Mouse (Mus musculus) neural tube, embryonic 11.5 days (tissue): Measurements from ENCODE around the gene Atp6v0d1. TPM values are rescaled to one million over a fixed set of nuclear protein-coding genes. Genes with fewer than 3 reads are reported as not detected.

Experiments used
- ATAC-seq: fragments of 200-750 bp; cut with Nextera tagmentation; 2 replicates; pipeline ENCODE4 v1.8.0; 2017; ENCODE audit warnings: moderate number of reproducible peaks, mild to moderate bottlenecking, moderate TSS enrichment, moderate library complexity; ENCODE audit not compliant: insufficient read depth, low FRiP score, low TSS enrichment
- DNase-seq: peaks from one replicate; pipeline ENCODE4 v3.0.0-alpha.2; 2015; ENCODE audit warnings: low spot score
- H3K27ac ChIP-seq: fragments of 300-500 bp; sonication (generic); 2 replicates; pipeline ENCODE4 v1.5.1; 2014; ENCODE audit warnings: low read depth, mild to moderate bottlenecking, low read length
- H3K27me3 ChIP-seq: fragments of 300-500 bp; sonication (generic); 2 replicates; pipeline ENCODE4 v1.6.1; 2014; ENCODE audit warnings: mild to moderate bottlenecking, low read length, mixed read lengths; ENCODE audit not compliant: control insufficient read depth, insufficient read depth
- H3K36me3 ChIP-seq: fragments of 300-500 bp; sonication (generic); 2 replicates; pipeline ENCODE4 v1.6.1; 2014; ENCODE audit warnings: mild to moderate bottlenecking, low read length, moderate library complexity, mixed read lengths; ENCODE audit not compliant: control insufficient read depth, insufficient read depth
- H3K4me1 ChIP-seq: fragments of 300-500 bp; sonication (generic); 2 replicates; pipeline ENCODE4 v1.6.1; 2014; ENCODE audit warnings: low read length, mixed read lengths; ENCODE audit not compliant: control insufficient read depth, insufficient read depth
- H3K4me2 ChIP-seq: fragments of 300-500 bp; sonication (generic); 2 replicates; pipeline ENCODE4 v1.6.1; 2014; ENCODE audit warnings: low read depth, mild to moderate bottlenecking, moderate library complexity
- H3K4me3 ChIP-seq: fragments of 300-500 bp; sonication (generic); 2 replicates; pipeline ENCODE4 v1.5.1; 2014; ENCODE audit warnings: low read depth, low read length
- H3K9ac ChIP-seq: fragments of 300-500 bp; sonication (generic); 2 replicates; pipeline ENCODE4 v1.6.1; 2014; ENCODE audit warnings: mild to moderate bottlenecking, low read length
- H3K9me3 ChIP-seq: fragments of 300-500 bp; sonication (generic); 2 replicates; pipeline ENCODE4 v1.6.1; 2016; ENCODE audit warnings: low read length; ENCODE audit not compliant: control insufficient read depth
- WGBS: fragments of 180-500 bp; shearing (Covaris S2); extraction: QIAGEN DNeasy Blood & Tissue Kit; methylation state at CpG from one replicate; pipeline ENCODE4 v1.1.7; 2014; 5-methylcytosine and 5-hydroxymethylcytosine counted together
- polyA plus RNA-seq: library from polyadenylated mRNA; unstranded; fragments of >200 nt; fragmentation: Nextera tagmentation; extraction: Ambion mirVana; gene quantifications from 2 replicates; pipeline ENCODE4 v1.2.1, GENCODE M21; 2014

Gene Atp6v0d1
- polyA plus RNA-seq, 1 experiment from 2014 or later: 148 TPM

DNA sequence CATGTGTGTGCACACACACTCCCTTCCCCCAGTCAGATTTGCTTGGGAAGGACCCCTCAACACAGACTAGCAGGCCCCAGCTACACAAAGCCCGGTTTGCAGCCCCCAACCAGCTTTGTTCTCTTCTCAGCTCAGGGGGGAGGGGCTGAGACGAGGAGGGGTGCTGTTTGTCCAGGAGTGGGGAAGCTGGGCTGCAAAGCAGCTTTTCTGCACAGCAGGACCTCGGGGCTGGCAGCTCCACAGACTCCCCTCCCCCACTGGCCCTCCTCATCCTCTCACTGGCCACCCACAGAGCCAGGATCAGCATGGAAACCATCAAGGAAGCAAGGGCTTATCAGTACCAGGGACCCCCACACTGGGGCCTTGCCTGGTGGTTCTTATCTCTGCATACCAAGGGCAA, 44.8 kb downstream of the Atp6v0d1 start:
- H3K36me3 ChIP-seq: peaks cover 4% of the 10 kb centered on the region; the same call in 1 of the 2 replicates
- no peaks in the 10 kb centered on the region for H3K9me3 ChIP-seq
- peaks cover 36% of the 10 kb centered on the region for H3K4me1 ChIP-seq
- H3K9ac ChIP-seq: peak overlapping the region; percentile 14
- H3K27ac ChIP-seq: peak overlapping the region; percentile 5; the same call in 1 of the 2 replicates
- no peak overlapping the region for H3K4me3 ChIP-seq
- DNase-seq (peak; percentile 46), ATAC-seq (no peak; the same call in 1 of the 2 replicates)
- peak overlapping the region; percentile 8 for H3K4me2 ChIP-seq
- 0% methylated on average over 3 of the region's 3 CpGs for WGBS
- 0 out of 2 replicates have a peak, but pooled peaks cover 4% of the 10 kb centered on the region for H3K27me3 ChIP-seq

DNA sequence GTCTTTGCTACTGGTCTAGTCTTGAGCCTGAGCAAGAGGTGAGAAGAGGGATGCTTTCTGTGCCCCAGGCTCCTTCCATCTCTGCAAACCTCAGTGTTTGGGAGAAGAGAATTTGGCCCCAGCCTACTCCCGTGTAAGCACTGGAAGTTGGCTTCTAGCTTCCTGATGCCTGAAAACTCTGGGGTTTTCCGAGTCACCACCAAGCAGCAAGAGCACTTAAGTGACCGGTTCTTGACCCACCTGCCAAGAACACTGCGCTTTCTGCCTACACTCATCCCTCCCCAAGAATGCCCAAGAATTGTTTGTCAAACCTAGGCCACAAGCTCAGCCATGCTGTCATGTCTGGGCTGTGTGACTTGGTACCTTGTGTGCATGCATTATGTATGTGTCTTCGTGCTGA, 45.3 kb downstream of the Atp6v0d1 start:
- WGBS: 30% methylated on average over 5 of the region's 5 CpGs
- peak overlapping the region; percentile 5; the same call in 1 of the 2 replicates for H3K27ac ChIP-seq
- H3K4me3 ChIP-seq: 0 out of 2 replicates have a peak overlapping the region, but pooled peaks have one; percentile 65
- H3K4me2 ChIP-seq: peak overlapping the region; percentile 91
- peaks cover 36% of the 10 kb centered on the region for H3K4me1 ChIP-seq
- ATAC-seq (no peak), DNase-seq (peak; percentile 50)
- peak overlapping the region; percentile 14 for H3K9ac ChIP-seq
- H3K27me3 ChIP-seq: 0 out of 2 replicates have a peak, but pooled peaks cover 4% of the 10 kb centered on the region
- H3K36me3 ChIP-seq: peaks cover 4% of the 10 kb centered on the region; the same call in 1 of the 2 replicates
- H3K9me3 ChIP-seq: no peaks in the 10 kb centered on the region

DNA sequence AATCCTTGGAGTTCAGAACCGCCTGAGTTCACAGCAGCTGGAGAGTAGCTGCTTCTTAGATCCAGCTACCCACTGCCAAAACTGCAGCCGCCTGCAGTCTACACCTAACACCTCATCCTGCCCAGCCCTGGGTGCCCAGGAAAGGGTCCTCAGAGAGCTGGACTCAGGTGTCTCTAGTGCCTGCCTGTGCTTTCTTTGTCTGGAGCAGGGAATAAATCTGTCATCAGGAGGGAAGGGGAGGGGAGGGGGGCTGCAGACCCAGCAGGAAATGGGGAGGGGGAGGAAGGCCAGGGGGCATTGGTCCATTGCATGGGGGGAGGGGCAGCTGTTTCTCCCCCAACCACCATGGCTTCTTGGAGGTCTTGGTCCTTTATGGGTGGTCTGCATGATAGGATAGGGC, 46.3 kb downstream of the Atp6v0d1 start:
- ATAC-seq (peak; percentile 23; the same call in 1 of the 2 replicates), DNase-seq (peak; percentile 46)
- H3K27ac ChIP-seq: peak overlapping the region; percentile 69; the same call in 1 of the 2 replicates
- H3K4me1 ChIP-seq: peaks cover 36% of the 10 kb centered on the region
- peaks cover 4% of the 10 kb centered on the region; the same call in 1 of the 2 replicates for H3K36me3 ChIP-seq
- H3K4me3 ChIP-seq: peak overlapping the region; percentile 65
- H3K4me2 ChIP-seq: peak overlapping the region; percentile 91
- H3K9ac ChIP-seq: peak overlapping the region; percentile 85
- H3K27me3 ChIP-seq: 0 out of 2 replicates have a peak, but pooled peaks cover 4% of the 10 kb centered on the region
- WGBS: 0% methylated on average over 2 of the region's 2 CpGs
- H3K9me3 ChIP-seq: no peaks in the 10 kb centered on the region

DNA sequence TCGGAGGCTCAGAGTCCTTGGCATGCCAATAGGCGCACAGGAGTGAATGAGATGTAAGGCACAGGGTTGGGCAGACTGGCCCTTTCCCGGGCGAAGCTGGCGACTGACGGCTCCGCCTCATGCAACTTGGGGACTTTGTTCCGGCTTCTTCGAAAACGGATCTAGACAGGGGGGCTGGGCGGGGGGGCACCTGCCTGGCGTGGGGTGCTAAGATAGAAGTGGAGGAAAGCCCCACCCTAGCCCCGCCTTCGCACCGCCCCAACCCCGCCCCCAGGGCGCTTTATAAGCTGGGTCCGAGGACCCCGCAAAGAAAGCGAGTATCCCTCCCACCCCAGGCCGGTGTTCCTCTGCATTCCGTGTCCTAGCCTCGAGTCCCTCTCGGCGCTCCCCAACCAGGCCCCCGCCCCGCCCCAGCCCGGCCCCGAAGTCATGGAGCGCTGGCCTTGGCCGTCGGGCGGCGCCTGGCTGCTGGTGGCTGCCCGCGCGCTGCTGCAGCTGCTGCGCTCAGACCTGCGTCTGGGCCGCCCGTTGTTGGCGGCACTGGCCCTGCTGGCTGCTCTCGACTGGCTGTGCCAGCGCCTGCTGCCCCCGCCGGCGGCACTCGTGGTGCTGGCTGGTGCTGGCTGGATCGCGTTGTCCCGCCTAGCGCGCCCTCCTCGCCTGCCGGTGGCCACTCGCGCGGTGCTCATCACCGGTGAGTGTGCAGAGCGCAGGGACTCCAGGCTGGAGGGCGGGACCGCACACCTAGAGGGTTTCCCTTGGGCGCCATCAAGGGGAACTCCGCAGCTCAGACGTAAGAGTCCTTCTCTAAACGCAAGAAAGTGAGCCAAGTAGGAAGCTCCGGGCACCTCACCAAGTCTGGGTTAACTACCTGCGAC, 47.2 kb downstream of the Atp6v0d1 start, which contains the start of gene Hsd11b2:
TSS of gene Hsd11b2 (plus strand) at position 320 of the 878 bp plus-strand sequence.
- DNase-seq: peak; percentile 68
- ATAC-seq: peak; percentile 56
- Histone ChIP-seq H3K27ac (peak within 1 kb of the TSS; percentile 69), H3K4me3 (peak within 1 kb of the TSS; percentile 65), H3K36me3 (peaks cover 4% of the 10 kb centered on the region; the same call in 1 of the 2 replicates), H3K9ac (peak within 1 kb of the TSS; percentile 85), H3K4me2 (peak within 1 kb of the TSS; percentile 91), H3K9me3 (no peaks in the 10 kb centered on the region), H3K27me3 (0 out of 2 replicates have a peak, but pooled peaks cover 4% of the 10 kb centered on the region), H3K4me1 (peaks cover 36% of the 10 kb centered on the region)
- 1% methylated on average over 63 of the region's 68 CpGs for WGBS

DNA sequence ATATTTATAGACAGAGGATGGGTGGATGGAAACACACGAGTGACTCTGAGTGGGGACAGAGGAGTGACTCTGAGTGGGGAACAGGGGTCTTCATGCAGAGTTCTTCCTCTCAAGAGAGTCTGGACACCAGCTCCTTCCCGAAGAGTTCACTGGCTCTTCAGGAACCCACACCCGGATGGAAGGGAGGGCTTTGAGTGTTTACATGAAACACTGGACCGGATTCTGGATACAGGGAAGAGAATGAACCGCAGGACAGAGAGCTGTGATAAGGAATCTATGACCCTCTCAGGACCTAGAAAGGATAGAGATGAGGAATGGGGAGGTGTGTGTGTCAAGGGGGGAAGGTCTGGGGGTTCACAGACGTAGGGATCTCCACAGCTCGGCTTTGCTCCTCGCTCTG, 48.5 kb downstream of the Atp6v0d1 start:
- H3K4me1 ChIP-seq: peaks cover 36% of the 10 kb centered on the region
- 45% methylated on average over 8 of the region's 8 CpGs for WGBS
- H3K27ac ChIP-seq: no peak overlapping the region
- no peaks in the 10 kb centered on the region for H3K9me3 ChIP-seq
- DNase-seq (no peak), ATAC-seq (no peak)
- H3K4me3 ChIP-seq: no peak overlapping the region
- H3K36me3 ChIP-seq: no peaks in the 10 kb centered on the region
- H3K9ac ChIP-seq: no peak overlapping the region
- H3K4me2 ChIP-seq: peak overlapping the region; percentile 25; the same call in 1 of the 2 replicates
- 0 out of 2 replicates have a peak, but pooled peaks cover 4% of the 10 kb centered on the region for H3K27me3 ChIP-seq

DNA sequence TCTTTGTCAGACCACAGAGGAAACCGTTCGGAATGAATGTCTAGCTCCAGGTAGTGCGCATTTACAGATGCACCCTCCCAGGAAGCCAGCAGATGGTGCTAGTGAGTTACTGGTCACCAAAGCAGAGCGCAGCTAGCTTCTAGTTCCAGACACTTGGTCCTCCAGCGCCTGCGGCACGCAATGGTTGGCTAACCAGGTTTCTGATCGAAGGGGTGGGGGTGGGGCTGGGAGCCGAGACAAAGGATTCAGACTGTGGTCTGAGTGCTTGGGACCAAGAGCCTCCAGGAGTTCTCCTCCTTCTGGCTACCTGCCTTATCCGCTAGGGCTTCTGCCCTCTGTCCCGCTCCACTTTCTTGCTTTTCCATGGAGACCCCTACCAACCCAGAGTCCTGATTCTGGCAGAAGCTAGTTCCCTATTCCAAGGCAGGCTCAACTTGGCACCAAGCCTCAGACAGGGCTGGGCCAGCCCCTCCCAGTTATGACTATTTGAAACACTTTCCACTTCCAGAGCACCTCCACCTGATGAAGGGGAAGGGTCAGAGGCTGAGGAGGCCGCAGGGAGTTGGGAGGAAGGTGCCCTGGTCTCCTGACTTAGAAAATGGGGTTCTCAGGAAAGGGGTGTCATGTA, 49.7 kb downstream of the Atp6v0d1 start:
- 13% methylated on average over 12 of the region's 12 CpGs for WGBS
- DNase-seq (peak; percentile 88), ATAC-seq (peak; percentile 39)
- H3K27me3 ChIP-seq: 0 out of 2 replicates have a peak, but pooled peaks cover 4% of the 10 kb centered on the region
- peaks cover 32% of the 10 kb centered on the region for H3K4me1 ChIP-seq
- H3K4me2 ChIP-seq: no peak overlapping the region
- H3K27ac ChIP-seq: no peak overlapping the region
- no peak overlapping the region for H3K9ac ChIP-seq
- no peaks in the 10 kb centered on the region for H3K36me3 ChIP-seq
- H3K9me3 ChIP-seq: no peaks in the 10 kb centered on the region
- H3K4me3 ChIP-seq: no peak overlapping the region

DNA sequence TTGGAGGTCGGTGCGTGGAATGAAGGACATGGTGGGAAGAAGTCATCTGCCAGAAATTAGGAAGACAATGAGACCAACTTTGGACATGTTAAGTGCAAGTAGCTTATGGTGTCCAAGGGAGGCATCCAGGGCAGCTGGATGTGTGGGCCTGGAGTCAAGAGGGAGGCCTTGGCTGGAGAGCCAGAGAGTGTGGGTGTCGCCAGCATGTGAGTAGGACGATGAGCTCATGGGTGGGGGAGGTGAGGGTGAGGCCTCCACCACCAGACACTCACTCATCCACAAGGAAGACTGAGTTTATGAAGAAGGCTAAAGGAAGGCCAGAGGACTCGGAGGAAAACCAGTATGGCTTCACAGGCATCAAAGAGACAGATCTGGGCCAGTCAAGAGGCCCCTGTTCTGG, 51.2 kb downstream of the Atp6v0d1 start:
- Histone ChIP-seq H3K4me3 (no peak overlapping the region), H3K27me3 (0 out of 2 replicates have a peak, but pooled peaks cover 4% of the 10 kb centered on the region), H3K9me3 (no peaks in the 10 kb centered on the region), H3K4me2 (no peak overlapping the region), H3K36me3 (no peaks in the 10 kb centered on the region), H3K4me1 (peaks cover 18% of the 10 kb centered on the region), H3K27ac (no peak overlapping the region), H3K9ac (no peak overlapping the region)
- ATAC-seq (no peak), DNase-seq (no peak)
- WGBS: 81% methylated on average over 5 of the region's 5 CpGs

DNA sequence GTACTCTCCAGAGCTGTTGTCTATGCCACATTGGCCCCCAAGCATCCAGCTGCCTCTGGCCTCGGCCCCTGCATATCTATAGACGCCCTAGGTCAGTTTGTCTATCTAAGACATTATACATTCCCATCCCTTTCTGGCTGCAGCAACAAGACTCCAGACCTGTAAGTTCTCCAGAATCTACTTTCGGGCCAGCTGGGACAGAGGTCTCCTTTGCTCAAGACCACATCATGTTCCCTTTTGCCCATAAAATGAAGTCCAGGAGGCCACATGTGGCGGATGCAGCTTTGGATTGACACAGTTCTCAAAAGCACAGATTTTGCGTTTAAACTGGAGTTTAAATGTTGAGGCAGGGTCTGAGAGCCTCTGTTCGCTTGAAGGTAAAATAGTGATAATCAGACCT, 51.7 kb downstream of the Atp6v0d1 start:
- ATAC-seq (no peak), DNase-seq (no peak)
- Histone ChIP-seq H3K9ac (no peak overlapping the region), H3K9me3 (no peaks in the 10 kb centered on the region), H3K27me3 (0 out of 2 replicates have a peak, but pooled peaks cover 4% of the 10 kb centered on the region), H3K4me1 (peaks cover 15% of the 10 kb centered on the region), H3K4me3 (no peak overlapping the region), H3K27ac (no peak overlapping the region), H3K4me2 (no peak overlapping the region), H3K36me3 (no peaks in the 10 kb centered on the region)
- 90% methylated on average over 6 of the region's 6 CpGs for WGBS
